Mouse (Mus musculus) ovary, adult 2 months (tissue): ENCODE data around the gene Ces3b. TPM values are rescaled to one million over a fixed set of nuclear protein-coding genes. Genes with fewer than 3 reads are reported as not detected.

Source experiments
- polyA plus RNA-seq: library from polyadenylated mRNA; depleted of rRNA; stranded (reverse); fragments of >200 nt; gene quantifications from 2 replicates; pipeline ENCODE4 v1.2.3, GENCODE M21; 2012; rRNA removed

The Ces3b gene
- polyA plus RNA-seq, result 0.15 and 0.81 TPM in 2 replicates

DNA sequence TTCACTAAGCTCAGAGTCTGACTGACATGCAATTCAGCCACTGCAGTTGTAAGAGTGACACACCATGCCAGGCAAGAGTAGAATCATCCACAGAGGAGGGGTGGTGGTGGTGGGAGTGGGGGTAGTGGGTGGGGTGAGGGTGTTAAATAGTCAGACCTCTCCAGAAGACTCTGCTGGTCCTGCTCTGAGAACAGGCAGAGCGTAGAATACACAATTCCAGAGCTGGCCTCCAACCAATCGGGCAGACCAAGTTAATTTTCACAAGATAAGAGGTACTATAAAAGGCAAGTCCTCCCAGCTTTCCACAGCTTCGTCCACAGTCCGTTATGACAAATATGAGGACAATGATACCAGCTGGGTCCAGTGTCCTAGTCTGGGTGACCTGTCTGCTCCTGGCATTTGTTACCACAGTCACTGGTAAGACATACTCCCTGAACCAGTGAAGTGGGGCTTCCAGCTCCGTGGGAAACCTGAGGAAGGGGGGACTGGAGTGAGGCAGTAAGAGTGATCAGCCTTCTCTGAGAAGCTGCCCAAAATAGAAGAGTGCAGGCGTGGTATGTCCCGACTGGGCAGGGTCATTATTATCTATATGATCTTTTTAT, at the start of gene Ces3b:
Ces3b (plus strand) TSS at position 305 of the 602 bp plus-strand sequence.

GRCm38 (mm10) chr8:105048371-105048854, 35.1 kb upstream of the Ces3b start, which contains the start of gene Ces3a:
Ces3a (plus strand) TSS chr8:105048601.

GRCm38 (mm10) chr8:105131509-105131908, 48.0 kb downstream of the Ces3b start, which contains the start of gene Ces4a:
Ces4a (plus strand) TSS chr8:105131800.

Other genes with a start within 250 kb of the Ces3b start
- 0.12 and 0.38 TPM in 2 replicates for gene Ces2c, start 236.7 kb upstream of the Ces3b start, polyA plus RNA-seq
- gene Ces2e, start 157.5 kb upstream of the Ces3b start, polyA plus RNA-seq, result 4.0 and 5.3 TPM in 2 replicates
- gene Ces2f, start 136.4 kb upstream of the Ces3b start, polyA plus RNA-seq, result not detected in 2 replicates
- 11.7 and 15.6 TPM in 2 replicates for gene Ces2g, start 122.0 kb upstream of the Ces3b start, polyA plus RNA-seq
- not detected in 2 replicates for gene Ces2h, start 82.9 kb upstream of the Ces3b start, polyA plus RNA-seq
- gene Ces3a, start 35.2 kb upstream of the Ces3b start, polyA plus RNA-seq, result 0.15 and 0.67 TPM in 2 replicates
- not detected in 2 replicates for gene Ces4a, start 48.0 kb downstream of the Ces3b start, polyA plus RNA-seq
- 10.4 and 10.6 TPM in 2 replicates for gene Cbfb, start 86.9 kb downstream of the Ces3b start, polyA plus RNA-seq
- gene D230025D16Rik, start 141.4 kb downstream of the Ces3b start, polyA plus RNA-seq, result 32.2 and 33.0 TPM in 2 replicates
- gene B3gnt9, start 171.4 kb downstream of the Ces3b start, polyA plus RNA-seq, result 49.7 and 92.5 TPM in 2 replicates
- 24.8 and 29.8 TPM in 2 replicates for gene Tradd, start 180.9 kb downstream of the Ces3b start, polyA plus RNA-seq
- gene Fbxl8, start 180.9 kb downstream of the Ces3b start, polyA plus RNA-seq, result 14.3 and 16.9 TPM in 2 replicates
- gene Hsf4, start 186.0 kb downstream of the Ces3b start, polyA plus RNA-seq, result 2.3 and 2.4 TPM in 2 replicates
- 2.5 and 3.0 TPM in 2 replicates for gene Nol3, start 192.4 kb downstream of the Ces3b start, polyA plus RNA-seq
- gene 4931428F04Rik, start 206.1 kb downstream of the Ces3b start, polyA plus RNA-seq, result 16.1 and 18.2 TPM in 2 replicates
- gene Exoc3l, start 212.3 kb downstream of the Ces3b start, polyA plus RNA-seq, result 67.0 and 69.6 TPM in 2 replicates
- 160 and 176 TPM in 2 replicates for gene E2f4, start 213.9 kb downstream of the Ces3b start, polyA plus RNA-seq
- 30.6 and 31.0 TPM in 2 replicates for gene Elmo3, start 221.8 kb downstream of the Ces3b start, polyA plus RNA-seq
- 8.0 and 9.1 TPM in 2 replicates for gene Lrrc29, start 242.5 kb downstream of the Ces3b start, polyA plus RNA-seq
- gene Tmem208, start 242.6 kb downstream of the Ces3b start, polyA plus RNA-seq, result 106 and 112 TPM in 2 replicates